Mouse (Mus musculus) MEL (cell line): ENCODE results near the gene Majin. TPM values are rescaled to one million over a fixed set of nuclear protein-coding genes. Genes with fewer than 3 reads are reported as not detected.

Source experiments
- DNase-seq: peaks from one replicate; pipeline ENCODE4 v3.0.0; 2011; ENCODE audit warnings: low read depth, low spot score
- H3K27ac ChIP-seq: 2 replicates; pipeline ENCODE4 v1.5.1; 2012; ENCODE audit warnings: low read depth, mild to moderate bottlenecking, control low read depth, low read length, moderate library complexity; ENCODE audit not compliant: control insufficient read depth
- H3K27me3 ChIP-seq, 2 experiments: fragments of 150-350 bp in 1 of 2; sonication (generic) in 1 of 2; 2 replicates each; pipeline ENCODE4 v1.6.1; 2012; ENCODE audit warnings: low read length in 2 of 2, mild to moderate bottlenecking in 2 of 2, improper control_type of control experiment in 1 of 2, moderate library complexity in 1 of 2; ENCODE audit not compliant: insufficient read depth in 2 of 2, control insufficient read depth in 1 of 2
- H3K36me3 ChIP-seq, 2 experiments: 2 replicates each; pipeline ENCODE4 v1.6.1; 2012 to 2014; ENCODE audit warnings: low read length in 2 of 2, improper control_type of control experiment in 1 of 2, inconsistent platforms in 1 of 2, mild to moderate bottlenecking in 1 of 2; ENCODE audit not compliant: insufficient read depth in 2 of 2, control insufficient read depth in 1 of 2
- H3K4me1 ChIP-seq, 2 experiments: fragments of 150-350 bp in 1 of 2; sonication (generic) in 1 of 2; 2 replicates each; pipeline ENCODE4 v1.6.1; 2012; ENCODE audit warnings: low read length in 2 of 2, improper control_type of control experiment in 1 of 2, mild to moderate bottlenecking in 1 of 2; ENCODE audit not compliant: insufficient read depth in 2 of 2, control insufficient read depth in 1 of 2
- H3K4me3 ChIP-seq, 2 experiments: fragments of 150-350 bp in 1 of 2; sonication (generic) in 1 of 2; 2 replicates each; pipeline ENCODE4 v1.5.1; 2012; ENCODE audit warnings: low read depth in 2 of 2, low read length in 2 of 2, mild to moderate bottlenecking in 2 of 2, moderate library complexity in 2 of 2, control low read depth in 1 of 2, improper control_type of control experiment in 1 of 2; ENCODE audit not compliant: control insufficient read depth in 1 of 2, insufficient read depth in 1 of 2
- H3K79me2 ChIP-seq: 2 replicates; pipeline ENCODE4 v1.6.1; 2012; ENCODE audit warnings: mild to moderate bottlenecking, low read length, moderate library complexity; ENCODE audit not compliant: control insufficient read depth, poor library complexity, insufficient read depth
- H3K9ac ChIP-seq: 2 replicates; pipeline ENCODE4 v1.6.1; 2012; ENCODE audit warnings: low read depth, mild to moderate bottlenecking, control low read depth, low read length, moderate library complexity; ENCODE audit not compliant: control insufficient read depth, poor library complexity, severe bottlenecking
- H3K9me3 ChIP-seq: fragments of 150-350 bp; sonication (generic); replicated peaks from 2 replicates; pipeline ENCODE4 v1.6.1; 2012; ENCODE audit warnings: mild to moderate bottlenecking, low read length, improper control_type of control experiment, moderate library complexity; ENCODE audit not compliant: insufficient read depth
- BHLHE40 ChIP-seq: IDR thresholded peaks from 2 replicates; pipeline ENCODE4 v1.6.1; 2012; ENCODE audit warnings: low read depth, mild to moderate bottlenecking, inconsistent platforms, low read length, improper control_type of control experiment, borderline replicate concordance
- CHD1 ChIP-seq: IDR thresholded peaks from 2 replicates; pipeline ENCODE4 v1.6.1; 2012; ENCODE audit warnings: low read depth, mild to moderate bottlenecking, inconsistent platforms, low read length, improper control_type of control experiment
- CHD2 ChIP-seq: IDR thresholded peaks from 2 replicates; pipeline ENCODE4 v1.6.1; 2011; ENCODE audit warnings: low read length, improper control_type of control experiment
- CTCF ChIP-seq, 3 experiments: IDR thresholded peaks in 2 of 3; conservative IDR thresholded peaks in 1 of 3; 2 replicates each; pipeline ENCODE4 v1.5.1; 2011 to 2012; ENCODE audit warnings: low read length in 3 of 3, low read depth in 2 of 3, mild to moderate bottlenecking in 2 of 3, improper control_type of control experiment in 1 of 3, inconsistent platforms in 1 of 3, mixed read lengths in 1 of 3, moderate library complexity in 1 of 3; ENCODE audit not compliant: control insufficient read depth in 1 of 3, insufficient read depth in 1 of 3, poor library complexity in 1 of 3, severe bottlenecking in 1 of 3
- E2F4 ChIP-seq: IDR thresholded peaks from 2 replicates; pipeline ENCODE4 v1.6.1; 2011; ENCODE audit warnings: low read depth, low read length, improper control_type of control experiment, borderline replicate concordance
- ELF1 ChIP-seq: IDR thresholded peaks from 2 replicates; pipeline ENCODE4 v1.6.1; 2014; ENCODE audit warnings: low read depth, mild to moderate bottlenecking, inconsistent platforms, low read length, improper control_type of control experiment, moderate library complexity
- EP300 ChIP-seq, 2 experiments: IDR thresholded peaks; 2 replicates each; pipeline ENCODE4 v1.6.1; 2011; ENCODE audit warnings: improper control_type of control experiment in 2 of 2, low read length in 2 of 2, low read depth in 1 of 2, mild to moderate bottlenecking in 1 of 2
- ETS1 ChIP-seq: IDR thresholded peaks from 2 replicates; pipeline ENCODE4 v1.6.1; 2012; ENCODE audit warnings: low read depth, mild to moderate bottlenecking, inconsistent platforms, low read length, improper control_type of control experiment, moderate library complexity
- GABPA ChIP-seq: IDR thresholded peaks from 2 replicates; pipeline ENCODE4 v1.6.1; 2012; ENCODE audit warnings: low read depth, mild to moderate bottlenecking, inconsistent platforms, low read length, improper control_type of control experiment, moderate library complexity
- GATA1 ChIP-seq: IDR thresholded peaks from 2 replicates; pipeline ENCODE4 v1.6.1; 2011; ENCODE audit warnings: low read depth, low read length, improper control_type of control experiment
- HCFC1 ChIP-seq: IDR thresholded peaks from 2 replicates; pipeline ENCODE4 v1.6.1; 2012; ENCODE audit warnings: low read depth, mild to moderate bottlenecking, inconsistent platforms, low read length, improper control_type of control experiment, moderate library complexity
- JUND ChIP-seq: IDR thresholded peaks from 2 replicates; pipeline ENCODE4 v1.6.1; 2011; ENCODE audit warnings: low read depth, mild to moderate bottlenecking, improper control_type of control experiment, low read length
- MAZ ChIP-seq: IDR thresholded peaks from 2 replicates; pipeline ENCODE4 v1.6.1; 2012; ENCODE audit warnings: low read depth, mild to moderate bottlenecking, inconsistent platforms, low read length, improper control_type of control experiment
- MEF2A ChIP-seq: IDR thresholded peaks from 2 replicates; pipeline ENCODE4 v1.6.1; 2014; ENCODE audit warnings: low read depth, mild to moderate bottlenecking, inconsistent platforms, low read length, improper control_type of control experiment; ENCODE audit not compliant: poor library complexity, insufficient replicate concordance, severe bottlenecking; ENCODE audit errors: extremely low read depth
- MXI1 ChIP-seq: IDR thresholded peaks from 2 replicates; pipeline ENCODE4 v1.6.1; 2011; ENCODE audit warnings: mild to moderate bottlenecking, low read depth, low read length, improper control_type of control experiment
- MYB ChIP-seq: IDR thresholded peaks from 2 replicates; pipeline ENCODE4 v1.6.1; 2011; ENCODE audit warnings: mild to moderate bottlenecking, low read depth, low read length, improper control_type of control experiment
- NELFE ChIP-seq: IDR thresholded peaks from 2 replicates; pipeline ENCODE4 v1.6.1; 2011; ENCODE audit warnings: low read depth, low read length, improper control_type of control experiment
- NRF1 ChIP-seq: IDR thresholded peaks from 2 replicates; pipeline ENCODE4 v1.6.1; 2014; ENCODE audit warnings: low read depth, mild to moderate bottlenecking, inconsistent platforms, low read length, improper control_type of control experiment, moderate library complexity; ENCODE audit not compliant: poor library complexity, insufficient read depth, severe bottlenecking
- POLR2A ChIP-seq, 2 experiments: IDR thresholded peaks; 2 replicates each; pipeline ENCODE4 v1.6.1; 2011 to 2012; ENCODE audit warnings: low read length in 2 of 2, mild to moderate bottlenecking in 2 of 2, control low read depth in 1 of 2, improper control_type of control experiment in 1 of 2, low read depth in 1 of 2, moderate library complexity in 1 of 2; ENCODE audit not compliant: control insufficient read depth in 1 of 2, insufficient read depth in 1 of 2, poor library complexity in 1 of 2
- POLR2AphosphoS5 ChIP-seq: IDR thresholded peaks from 2 replicates; pipeline ENCODE4 v1.6.1; 2012; ENCODE audit warnings: low read depth, borderline replicate concordance, mild to moderate bottlenecking, inconsistent platforms, low read length, moderate library complexity, mixed read lengths
- RCOR1 ChIP-seq: IDR thresholded peaks from 2 replicates; pipeline ENCODE4 v1.6.1; 2012; ENCODE audit warnings: low read depth, mild to moderate bottlenecking, inconsistent platforms, low read length, improper control_type of control experiment
- SIN3A ChIP-seq: IDR thresholded peaks from 2 replicates; pipeline ENCODE4 v1.6.1; 2012; ENCODE audit warnings: low read length, improper control_type of control experiment, inconsistent platforms
- TAL1 ChIP-seq: IDR thresholded peaks from 2 replicates; pipeline ENCODE4 v1.6.1; 2012; ENCODE audit warnings: mild to moderate bottlenecking, inconsistent platforms, low read length, moderate library complexity, mixed read lengths
- TBP ChIP-seq: IDR thresholded peaks from 2 replicates; pipeline ENCODE4 v1.8.0; 2011; ENCODE audit warnings: low read depth, low read length, improper control_type of control experiment
- USF1 ChIP-seq: IDR thresholded peaks from 2 replicates; pipeline ENCODE4 v1.6.1; 2014; ENCODE audit warnings: low read depth, mild to moderate bottlenecking, inconsistent platforms, low read length, improper control_type of control experiment, moderate library complexity
- USF2 ChIP-seq, 2 experiments: IDR thresholded peaks; 2 replicates each; pipeline ENCODE4 v1.6.1; 2011 to 2012; ENCODE audit warnings: improper control_type of control experiment in 2 of 2, low read length in 2 of 2, borderline replicate concordance in 1 of 2, inconsistent platforms in 1 of 2, low read depth in 1 of 2, mild to moderate bottlenecking in 1 of 2; ENCODE audit not compliant: insufficient read depth in 1 of 2
- ZC3H11A ChIP-seq: IDR thresholded peaks from 2 replicates; pipeline ENCODE4 v1.6.1; 2012; ENCODE audit warnings: low read depth, mild to moderate bottlenecking, inconsistent platforms, low read length, improper control_type of control experiment
- ZKSCAN1 ChIP-seq: IDR thresholded peaks from 2 replicates; pipeline ENCODE4 v1.6.1; 2012; ENCODE audit warnings: low read depth, mild to moderate bottlenecking, inconsistent platforms, low read length, improper control_type of control experiment, moderate library complexity
- ZMIZ1 ChIP-seq: IDR thresholded peaks from 2 replicates; pipeline ENCODE4 v1.6.1; 2012; ENCODE audit warnings: low read depth, mild to moderate bottlenecking, inconsistent platforms, low read length, improper control_type of control experiment, moderate library complexity
- polyA plus RNA-seq, 2 experiments: library from polyadenylated mRNA; stranded (reverse) in 1 of 2; unstranded in 1 of 2; fragments of >175 nt in 1 of 2; fragments of >200 nt in 1 of 2; gene quantifications; 2 replicates each; pipeline versions ENCODE4 v1.2.1 to v1.2.4; 2012; ENCODE audit warnings: low replicate concordance in 2 of 2, low read depth in 1 of 2; ENCODE audit not compliant: insufficient read length in 2 of 2, insufficient read depth in 1 of 2, missing spikeins in 1 of 2
- total RNA-seq: library from RNA; depleted of rRNA; stranded (reverse); fragments of 300-350 nt; gene quantifications from 2 replicates; pipeline ENCODE4 v1.2.3, GENCODE M21; 2012

The Majin gene
- total and polyA plus RNA-seq, 3 experiments = not detected

DNA sequence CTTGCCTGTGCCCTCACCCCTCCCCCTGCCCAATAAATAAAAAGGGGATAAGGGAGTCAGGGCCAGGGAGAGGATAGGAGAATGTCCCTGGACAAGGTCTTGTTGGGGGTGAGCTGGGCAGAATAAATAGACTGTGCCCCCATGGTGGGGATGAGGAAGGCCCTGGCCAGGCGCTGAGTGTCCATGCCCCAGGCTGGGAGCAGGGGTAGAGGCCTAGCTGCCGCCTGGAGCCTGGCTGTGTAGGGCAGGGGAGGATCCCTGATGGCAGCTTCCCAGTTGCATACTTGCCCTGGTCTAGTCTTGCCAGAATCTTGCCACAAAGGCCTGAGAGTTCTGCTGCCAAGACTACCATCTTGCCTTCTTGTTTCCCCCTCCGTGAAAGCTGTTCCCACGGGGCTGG lies 43.7 kb downstream of the Majin start:
- H3K9ac ChIP-seq = no peak overlapping the region
- DNase-seq = no peak
- H3K4me1 ChIP-seq = no peaks in the 10 kb centered on the region
- H3K27me3 ChIP-seq = no peaks in the 10 kb centered on the region
- no peaks in the 10 kb centered on the region for H3K36me3 ChIP-seq
- no peaks in the 10 kb centered on the region for H3K79me2 ChIP-seq
- no peak overlapping the region for H3K27ac ChIP-seq
- H3K9me3 ChIP-seq = no peaks in the 10 kb centered on the region
- H3K4me3 ChIP-seq = no peak overlapping the region
- TF ChIP-seq E2F4 (no peak), USF1 (no peak), USF2 (IDR thresholded peaks at IDR 0.05; ENCODE audit: borderline replicate concordance in 1 of 2, insufficient read depth in 1 of 2, low read depth in 1 of 2, low read length in 2 of 2) (no peak), ZC3H11A (no peak), EP300 (IDR thresholded peaks at IDR 0.05; ENCODE audit: low read depth in 1 of 2, low read length in 2 of 2) (no peak), ELF1 (no peak), TBP (no peak), BHLHE40 (no peak), JUND (no peak), CHD1 (no peak), SIN3A (no peak), POLR2AphosphoS5 (no peak), POLR2A (IDR thresholded peaks at IDR 0.05; ENCODE audit: control insufficient read depth in 1 of 2, insufficient read depth in 1 of 2, low read depth in 1 of 2, low read length in 2 of 2, poor library complexity in 1 of 2) (no peak), ZKSCAN1 (no peak), MYB (no peak), HCFC1 (no peak)

GRCm38 (mm10) chr19:6230411-6230810 lies 46.2 kb downstream of the Majin start:
- Histone ChIP-seq H3K79me2 (peaks cover 3% of the 10 kb centered on the region; the same call in 1 of the 2 replicates), H3K9me3 (no peaks in the 10 kb centered on the region), H3K27ac (no peak overlapping the region), H3K36me3 (peaks cover 0 to 8% of the 10 kb centered on the region in 2 experiments; a peak in 2 of 4 replicates), H3K27me3 (no peaks in the 10 kb centered on the region), H3K4me3 (no peak overlapping the region), H3K9ac (no peak overlapping the region), H3K4me1 (peaks cover 0 to 14% of the 10 kb centered on the region in 2 experiments; a peak in 2 of 4 replicates)
- no peak for DNase-seq
- TF ChIP-seq SIN3A (no peak), GATA1 (no peak), NELFE (no peak), MXI1 (no peak), EP300 (IDR thresholded peaks at IDR 0.05; ENCODE audit: low read depth in 1 of 2, low read length in 2 of 2) (no peak), USF1 (no peak), RCOR1 (no peak), MEF2A (no peak), GABPA (no peak), TAL1 (no peak), CTCF (IDR thresholded peaks at IDR 0.05 in 2 of 3, conservative IDR thresholded peaks at IDR 0.05 in 1 of 3; ENCODE audit: control insufficient read depth in 1 of 3, insufficient read depth in 1 of 3, low read depth in 2 of 3, low read length in 3 of 3, poor library complexity in 1 of 3, severe bottlenecking in 1 of 3) (no peak), NRF1 (no peak), ETS1 (no peak), CHD2 (no peak), JUND (no peak), ELF1 (no peak), HCFC1 (no peak), ZMIZ1 (no peak), MAZ (no peak)
